Mouse (Mus musculus) ES-E14 (cell line): ENCODE measurements at regions not wholly inside any gene's neighbourhood (a gene's known extent, or its start where the extent isn't known, plus 50 kb on each side); places are given as distances from the start of the nearest gene placed in this dataset.

Source experiments
- DNase-seq: peaks from one replicate; pipeline ENCODE4 v3.0.0-alpha.2; 2013; ENCODE audit warnings: low read depth, low spot score
- H3K27ac ChIP-seq: 2 replicates; pipeline ENCODE4 v1.5.1; 2012; ENCODE audit warnings: low read depth, mild to moderate bottlenecking, low read length, moderate library complexity, mixed read lengths; ENCODE audit not compliant: poor library complexity, insufficient read depth, severe bottlenecking
- H3K36me3 ChIP-seq: 2 replicates; pipeline ENCODE4 v1.6.1; 2012; ENCODE audit warnings: mild to moderate bottlenecking, low read length, moderate library complexity, mixed read lengths; ENCODE audit not compliant: control insufficient read depth, poor library complexity, insufficient read depth, severe bottlenecking
- H3K4me1 ChIP-seq, 2 experiments: fragments of 150-350 bp in 1 of 2; sonication (generic) in 1 of 2; 2 replicates each; pipeline ENCODE4 v1.6.1; 2012; ENCODE audit warnings: low read length in 2 of 2, mild to moderate bottlenecking in 1 of 2, mixed read lengths in 1 of 2; ENCODE audit not compliant: control insufficient read depth in 2 of 2, insufficient read depth in 2 of 2, poor library complexity in 1 of 2
- H3K4me3 ChIP-seq, 2 experiments: fragments of 150-350 bp in 1 of 2; sonication (generic) in 1 of 2; 2 replicates each; pipeline ENCODE4 v1.5.1; 2012; ENCODE audit warnings: low read length in 2 of 2, low read depth in 1 of 2, mild to moderate bottlenecking in 1 of 2, mixed read lengths in 1 of 2; ENCODE audit not compliant: insufficient read depth in 1 of 2, poor library complexity in 1 of 2, severe bottlenecking in 1 of 2
- H3K9ac ChIP-seq: 2 replicates; pipeline ENCODE4 v1.6.1; 2012; ENCODE audit warnings: low read depth, mild to moderate bottlenecking, low read length, mixed read lengths; ENCODE audit not compliant: poor library complexity, insufficient read depth, severe bottlenecking
- H3K9me3 ChIP-seq: fragments of 150-350 bp; sonication (generic); 2 replicates; pipeline ENCODE4 v1.6.1; 2012; ENCODE audit warnings: low read depth, mild to moderate bottlenecking, low read length; ENCODE audit not compliant: control insufficient read depth, insufficient read depth
- CHD2 ChIP-seq: IDR thresholded peaks from 2 replicates; pipeline ENCODE4 v1.6.1; 2014; ENCODE audit warnings: mild to moderate bottlenecking, low read depth, low read length, inconsistent platforms
- HCFC1 ChIP-seq: IDR thresholded peaks from 2 replicates; pipeline ENCODE4 v1.6.1; 2012; ENCODE audit warnings: low read length, inconsistent platforms, borderline replicate concordance; ENCODE audit not compliant: insufficient read depth
- MAFK ChIP-seq: IDR thresholded peaks from 2 replicates; pipeline ENCODE4 v1.6.1; 2014; ENCODE audit warnings: mild to moderate bottlenecking, low read depth, low read length, inconsistent platforms; ENCODE audit not compliant: insufficient read depth
- ZC3H11A ChIP-seq: IDR thresholded peaks from 2 replicates; pipeline ENCODE4 v1.6.1; 2012; ENCODE audit warnings: low read depth, mild to moderate bottlenecking, inconsistent platforms, low read length, borderline replicate concordance
- ZNF384 ChIP-seq: IDR thresholded peaks from 2 replicates; pipeline ENCODE4 v1.6.1; 2012; ENCODE audit warnings: low read depth, low read length, inconsistent platforms
- in situ Hi-C, 2 experiments: fragments of 600-800 bp; cut with MboI; formaldehyde crosslinking; loops; one replicate each; pipeline ENCODE4 v1.15.1; 2025; ENCODE audit warnings: low sequenced_read_pairs in 2 of 2, inconsistent platforms in 1 of 2; ENCODE audit not compliant: unreplicated experiment in 2 of 2

GRCm38 (mm10) chr5:132909056-132909455, 365.9 kb upstream of the Auts2 start:
- DNase-seq = no peak
- Histone ChIP-seq H3K27ac (no peak overlapping the region), H3K9ac (no peak overlapping the region), H3K4me3 (no peak overlapping the region), H3K4me1 (peaks cover 0 to 7% of the 10 kb centered on the region in 2 experiments; a peak in 2 of 4 replicates), H3K36me3 (no peaks in the 10 kb centered on the region), H3K9me3 (no peaks in the 10 kb centered on the region)
- in situ Hi-C loops = no loop called here
- TF ChIP-seq CHD2 (no peak), ZC3H11A (no peak), HCFC1 (no peak)

- Histone ChIP-seq H3K27ac (no peak overlapping the region), H3K4me1 (peaks cover 0 to 7% of the 10 kb centered on the region in 2 experiments; a peak in 2 of 4 replicates), H3K4me3 (no peak overlapping the region), H3K36me3 (no peaks in the 10 kb centered on the region), H3K9ac (no peak overlapping the region), H3K9me3 (no peaks in the 10 kb centered on the region)
- TF ChIP-seq HCFC1 (no peak), ZC3H11A (no peak), ZNF384 (no peak), CHD2 (no peak), MAFK (no peak)
- in situ Hi-C loops = no loop called here
- no peak for DNase-seq
These were observed 365.1 kb upstream of the Auts2 start for GRCm38 (mm10) chr5:132908220-132908619.

GRCm38 (mm10) chr5:132892591-132892990, 349.4 kb upstream of the Auts2 start:
- TF ChIP-seq HCFC1 (no peak), ZNF384 (no peak), MAFK (no peak), ZC3H11A (no peak), CHD2 (no peak)
- no peak overlapping the region for H3K9ac ChIP-seq
- H3K4me3 ChIP-seq = no peak overlapping the region
- no peak for DNase-seq
- in situ Hi-C loops = no loop called here
- peaks cover 0 to 4% of the 10 kb centered on the region in 2 experiments; a peak in 2 of 4 replicates for H3K4me1 ChIP-seq
- no peak overlapping the region for H3K27ac ChIP-seq
- H3K9me3 ChIP-seq = no peaks in the 10 kb centered on the region
- no peaks in the 10 kb centered on the region for H3K36me3 ChIP-seq

- H3K36me3 ChIP-seq = no peaks in the 10 kb centered on the region
- no peaks in the 10 kb centered on the region for H3K9me3 ChIP-seq
- in situ Hi-C loops = no loop called here
- no peak for DNase-seq
- H3K9ac ChIP-seq = no peak overlapping the region
- H3K27ac ChIP-seq = no peak overlapping the region
- H3K4me3 ChIP-seq = no peak overlapping the region
- H3K4me1 ChIP-seq = no peaks in the 10 kb centered on the region
- TF ChIP-seq MAFK (no peak), ZNF384 (no peak), CHD2 (no peak), ZC3H11A (no peak), HCFC1 (no peak)
These were observed 341.0 kb upstream of the Auts2 start for GRCm38 (mm10) chr5:132884130-132884529.

- DNase-seq = no peak
These were observed 339.1 kb upstream of the Auts2 start for GRCm38 (mm10) chr5:132882291-132882690.

More at GRCm38 (mm10) chr5:132882291-132882690, 339.1 kb upstream of the Auts2 start:
- Histone ChIP-seq H3K36me3 (no peaks in the 10 kb centered on the region), H3K9ac (no peak overlapping the region), H3K27ac (no peak overlapping the region), H3K4me1 (no peaks in the 10 kb centered on the region), H3K4me3 (no peak overlapping the region), H3K9me3 (no peaks in the 10 kb centered on the region)
- no peak for TF ChIP-seq HCFC1
- no peak for TF ChIP-seq MAFK
- no peak for TF ChIP-seq ZNF384
- no peak for TF ChIP-seq CHD2
- TF ChIP-seq ZC3H11A = no peak
- in situ Hi-C loops = no loop called here
